Mouse (Mus musculus): Measurements from ENCODE around the gene Fbxl18. TPM values are rescaled to one million over a fixed set of nuclear protein-coding genes. Genes with fewer than 3 reads are reported as not detected.

Fbxl18 gene
- total RNA-seq, 2 experiments from 2014 or later = 1.4 to 8.3 TPM

DNA sequence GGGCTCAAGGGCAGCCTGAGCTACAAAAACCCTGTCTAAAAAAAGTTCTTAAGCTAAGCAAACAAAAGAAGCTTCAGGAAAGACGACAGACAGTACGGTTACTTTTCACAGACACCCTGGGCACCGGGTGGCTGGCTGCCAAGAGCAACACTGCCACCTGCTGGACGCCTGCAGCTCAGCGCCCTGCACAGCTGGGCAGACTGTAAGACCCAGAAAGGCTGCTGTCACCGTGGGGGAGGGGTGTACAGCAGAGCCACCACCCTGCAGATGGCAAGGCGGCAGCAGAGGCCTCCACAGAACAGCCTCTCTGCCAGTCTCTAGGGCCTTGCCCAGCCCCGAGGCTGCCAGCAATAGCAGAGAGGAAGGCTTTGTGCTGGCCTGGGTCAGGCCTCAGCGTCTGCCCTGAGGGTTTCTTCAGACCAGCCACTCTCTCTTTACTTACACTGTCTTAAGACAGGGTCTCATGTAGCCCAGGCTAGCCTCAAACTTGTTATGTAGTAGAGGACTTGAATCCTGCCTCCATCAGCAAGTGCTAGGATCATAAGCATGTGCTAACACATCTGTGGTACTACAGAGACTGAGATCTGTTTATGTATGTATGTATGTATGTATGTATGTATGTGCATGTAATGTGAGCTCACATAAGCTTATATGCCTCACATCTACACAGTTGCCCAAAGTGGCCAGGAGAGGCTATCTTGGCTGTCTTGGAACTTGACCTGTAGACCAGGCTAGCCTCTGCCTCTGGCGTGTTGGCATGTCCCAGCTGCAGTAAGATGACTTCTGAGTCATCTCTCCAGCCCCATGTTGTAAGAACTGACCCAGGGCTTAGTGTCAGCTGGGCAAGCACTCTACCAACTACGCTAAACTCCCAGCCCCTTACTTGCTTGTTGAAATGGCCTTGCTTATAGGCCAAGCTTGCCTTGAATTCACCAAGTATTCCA, 17.6 kb downstream of the Fbxl18 start:
- peak; percentile 70 for ATAC-seq (replicated peaks; ENCODE audit: low FRiP score, poor library complexity, severe bottlenecking)

DNA sequence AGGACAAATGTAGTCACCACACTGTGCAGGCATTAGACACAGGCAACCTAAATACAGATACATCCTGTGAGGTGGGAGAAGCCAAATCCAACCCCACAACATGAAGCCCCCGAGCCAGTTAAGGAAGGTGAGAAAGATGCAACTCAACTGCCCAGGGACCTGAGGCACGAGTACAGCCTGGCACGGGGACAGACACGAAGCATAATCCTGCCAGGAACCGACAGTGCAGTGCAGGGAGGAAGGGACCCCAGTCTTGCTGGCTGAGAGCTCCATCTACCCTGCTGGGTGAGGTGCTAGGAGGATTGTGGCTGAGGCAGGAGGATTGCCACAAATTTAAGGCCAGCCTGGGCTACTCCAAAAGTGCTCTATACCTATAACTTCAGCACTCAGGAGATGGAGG, 18.3 kb downstream of the Fbxl18 start:
- peak; percentile 5; the same call in 1 of the 2 replicates for ATAC-seq (replicated peaks; ENCODE audit: low FRiP score, poor library complexity, severe bottlenecking)

DNA sequence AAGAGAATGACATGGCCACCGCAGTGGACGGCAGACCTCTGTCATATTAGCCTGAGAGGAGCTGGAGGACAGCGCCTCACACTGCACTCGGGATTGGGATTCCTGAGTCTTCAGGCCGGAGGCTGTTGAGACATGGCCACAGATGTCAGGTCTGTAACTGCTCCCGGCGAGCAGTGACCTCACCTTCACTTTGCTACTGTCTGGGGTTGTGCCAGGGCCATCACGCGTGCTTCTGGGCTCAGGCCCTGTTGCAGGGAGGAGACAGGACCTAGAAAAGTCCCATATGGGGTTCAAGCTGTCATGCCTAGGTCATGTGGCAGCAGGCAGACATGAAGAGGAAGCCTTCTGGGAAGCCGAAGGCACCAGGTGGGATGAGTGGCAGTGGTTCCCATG, 19.7 kb downstream of the Fbxl18 start:
- no peak for ATAC-seq (replicated peaks; ENCODE audit: low FRiP score, poor library complexity, severe bottlenecking)

DNA sequence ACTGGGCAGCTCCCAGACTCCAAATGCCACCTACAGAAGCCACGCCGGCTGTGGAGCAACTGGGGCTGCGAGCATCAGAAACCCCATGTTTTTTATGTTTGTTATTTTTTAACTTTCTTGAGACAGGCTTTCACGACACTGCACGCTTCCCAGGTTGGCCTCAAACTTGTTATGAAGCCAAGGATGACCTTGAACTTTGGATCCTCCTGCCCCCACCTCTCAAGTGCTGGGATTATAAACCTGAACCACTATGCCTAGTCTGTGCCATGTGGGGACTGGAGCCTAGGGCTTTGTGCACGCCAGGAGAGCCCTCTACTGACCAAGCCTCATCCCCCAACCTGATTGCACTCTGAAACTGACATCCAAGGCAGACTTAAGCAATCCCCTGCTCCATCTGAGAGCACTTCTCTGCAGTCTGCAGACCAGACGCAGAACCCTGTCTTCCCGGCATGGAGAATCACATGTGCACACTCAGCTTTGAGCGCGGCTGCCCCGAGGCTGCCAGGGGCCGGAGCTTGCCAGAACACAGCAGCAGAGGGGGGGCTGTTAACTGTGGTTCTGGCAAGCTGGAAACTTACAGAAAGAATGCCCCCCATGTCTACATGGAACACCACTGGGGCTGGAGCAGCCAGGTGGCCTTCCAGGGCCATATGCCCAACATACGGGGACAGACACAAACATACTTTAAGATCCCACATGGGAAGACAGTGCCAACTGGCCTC, 20.3 kb downstream of the Fbxl18 start:
- ATAC-seq (replicated peaks; ENCODE audit: low FRiP score, poor library complexity, severe bottlenecking) = no peak

DNA sequence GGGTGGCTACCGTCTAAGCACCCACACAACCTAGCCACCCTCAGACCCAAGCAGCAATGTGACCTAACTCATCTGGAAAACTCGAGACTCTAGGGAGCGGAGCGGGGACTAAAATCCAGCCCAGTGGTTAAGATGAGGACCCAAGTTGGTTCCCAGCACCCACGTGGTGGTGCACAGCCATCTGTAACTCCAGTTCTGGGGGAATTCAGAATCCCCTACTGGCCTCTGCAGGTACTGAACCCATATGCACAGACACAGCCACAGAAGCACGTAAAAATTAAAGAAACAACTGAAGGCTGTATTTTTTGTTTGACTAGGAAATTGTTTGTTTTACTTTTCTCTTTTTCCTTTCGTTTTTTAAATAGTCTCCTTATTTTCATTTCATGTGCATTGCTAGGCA, 21.5 kb downstream of the Fbxl18 start:
- no peak for ATAC-seq (replicated peaks; ENCODE audit: low FRiP score, poor library complexity, severe bottlenecking)

DNA sequence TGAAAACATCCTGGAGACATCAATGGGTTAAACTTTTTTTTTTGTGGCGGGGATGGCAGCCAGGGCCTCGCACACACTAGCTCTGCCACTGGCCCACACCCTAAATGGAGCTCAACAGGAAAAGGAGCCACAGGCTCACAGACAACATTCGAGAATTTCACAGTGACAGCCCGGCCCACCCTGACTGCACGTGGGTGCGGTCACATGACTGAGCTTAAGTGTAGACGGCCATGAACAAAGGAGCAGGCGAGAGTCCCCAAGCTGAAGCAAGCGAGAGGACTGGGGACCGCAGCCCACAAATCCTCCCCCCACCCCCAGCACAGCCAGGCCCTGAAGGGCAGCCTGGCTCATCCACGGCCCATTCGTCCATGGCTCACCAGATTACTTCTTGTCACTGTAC, 23.5 kb downstream of the Fbxl18 start:
- ATAC-seq (replicated peaks; ENCODE audit: low FRiP score, poor library complexity, severe bottlenecking) = no peak

DNA sequence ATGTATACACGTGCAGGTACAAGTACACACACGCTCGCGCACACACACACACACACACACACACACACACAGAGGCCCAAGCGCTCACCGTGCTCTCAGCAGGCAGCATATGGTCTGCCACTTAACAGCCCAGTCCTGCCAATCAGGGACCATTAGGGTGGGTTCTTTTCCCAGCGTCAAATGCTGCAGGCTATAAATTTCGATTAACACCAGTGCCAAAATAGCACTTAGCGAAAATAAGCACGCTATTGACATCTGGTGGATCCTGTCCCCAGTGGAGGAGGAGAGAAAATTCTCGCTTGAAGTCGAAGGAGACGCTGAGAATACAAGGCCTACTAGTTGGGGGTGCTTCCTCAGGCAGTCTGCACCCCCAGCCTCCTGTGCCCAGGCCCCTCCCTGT, 25.8 kb downstream of the Fbxl18 start:
- ATAC-seq (replicated peaks; ENCODE audit: low FRiP score, poor library complexity, severe bottlenecking) = no peak

DNA sequence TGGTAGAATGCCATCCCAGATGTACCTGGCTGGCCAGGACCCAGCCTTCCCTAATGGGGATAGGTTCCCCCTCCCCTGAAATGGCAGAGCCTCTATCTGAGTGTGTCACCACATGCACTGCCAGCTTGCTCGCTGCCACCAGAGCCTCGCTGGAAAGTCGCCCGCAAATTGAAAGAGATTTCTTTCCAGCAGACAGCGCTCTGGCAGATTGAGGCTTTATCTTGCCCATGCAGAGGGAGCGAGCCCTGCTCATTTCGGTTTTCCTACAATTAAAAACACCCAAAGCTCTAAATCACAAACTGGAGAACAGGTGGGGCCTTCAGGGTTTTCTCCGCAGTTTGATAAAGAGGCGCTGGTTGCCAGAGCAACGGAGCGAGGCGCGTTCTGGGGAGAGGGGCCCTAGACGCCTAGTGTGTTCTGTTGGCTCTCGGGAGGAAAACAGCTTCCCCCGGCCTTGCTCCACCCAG, 37.4 kb downstream of the Fbxl18 start:
- ATAC-seq (replicated peaks; ENCODE audit: low FRiP score, poor library complexity, severe bottlenecking) = no peak

DNA sequence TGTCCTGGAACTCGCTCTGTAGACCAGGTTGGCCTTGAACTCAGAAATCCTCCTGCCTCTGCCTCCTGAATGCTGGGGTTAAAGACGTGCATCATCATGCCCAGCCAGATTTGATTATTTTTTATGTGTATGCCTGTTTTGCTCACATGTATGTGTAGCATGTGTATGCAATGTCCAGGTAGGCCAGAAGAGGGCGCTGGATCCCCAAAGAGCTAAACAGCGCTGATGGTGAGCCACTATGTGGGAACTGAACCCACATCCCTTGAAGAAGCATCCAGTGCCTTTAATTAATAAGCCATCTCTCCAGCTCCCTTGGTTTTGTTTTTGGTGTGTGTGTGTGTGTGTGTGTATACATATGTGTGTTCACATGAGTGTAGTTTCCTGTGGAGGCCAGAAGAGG, 38.8 kb downstream of the Fbxl18 start:
- no peak for ATAC-seq (replicated peaks; ENCODE audit: low FRiP score, poor library complexity, severe bottlenecking)

DNA sequence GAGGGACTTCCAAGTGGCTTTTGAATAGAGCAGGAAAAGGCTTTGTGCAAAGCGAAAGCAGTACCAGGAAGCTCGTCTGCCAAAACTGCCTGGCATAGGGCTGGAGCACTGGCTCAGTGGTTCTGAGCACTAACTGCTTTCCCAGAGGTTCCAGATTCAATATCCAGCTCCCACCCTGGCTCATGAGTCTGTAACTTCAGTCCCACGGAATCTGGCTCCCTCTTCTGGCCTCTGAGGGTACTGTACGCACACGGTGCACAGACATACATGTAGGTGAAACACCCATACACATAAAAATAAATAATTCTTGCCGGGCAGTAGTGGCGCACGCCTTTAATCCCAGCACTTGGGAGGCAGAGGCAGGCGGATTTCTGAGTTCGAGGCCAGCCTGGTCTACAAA, 40.3 kb downstream of the Fbxl18 start:
- no peak for ATAC-seq (replicated peaks; ENCODE audit: low FRiP score, poor library complexity, severe bottlenecking)

DNA sequence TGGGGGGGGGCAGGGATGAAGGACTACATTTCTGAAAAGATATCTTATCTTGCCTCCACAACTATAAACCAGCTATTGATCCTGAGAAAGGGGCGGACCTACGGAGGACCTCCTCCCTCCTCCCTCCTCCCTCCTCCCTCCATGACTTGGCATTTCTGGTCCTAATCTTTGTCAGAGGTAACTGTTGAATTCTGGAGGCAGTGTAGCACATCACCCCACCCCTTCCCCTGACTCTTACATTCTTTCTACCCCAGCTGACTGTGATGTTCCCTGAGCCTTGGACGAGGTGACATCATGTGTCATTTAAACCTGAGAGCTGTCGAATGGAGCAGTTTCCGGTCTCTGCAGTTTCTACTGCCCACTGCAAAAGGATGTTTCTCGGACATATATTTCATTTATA, 41.6 kb downstream of the Fbxl18 start:
- ATAC-seq (replicated peaks; ENCODE audit: low FRiP score, poor library complexity, severe bottlenecking) = no peak

DNA sequence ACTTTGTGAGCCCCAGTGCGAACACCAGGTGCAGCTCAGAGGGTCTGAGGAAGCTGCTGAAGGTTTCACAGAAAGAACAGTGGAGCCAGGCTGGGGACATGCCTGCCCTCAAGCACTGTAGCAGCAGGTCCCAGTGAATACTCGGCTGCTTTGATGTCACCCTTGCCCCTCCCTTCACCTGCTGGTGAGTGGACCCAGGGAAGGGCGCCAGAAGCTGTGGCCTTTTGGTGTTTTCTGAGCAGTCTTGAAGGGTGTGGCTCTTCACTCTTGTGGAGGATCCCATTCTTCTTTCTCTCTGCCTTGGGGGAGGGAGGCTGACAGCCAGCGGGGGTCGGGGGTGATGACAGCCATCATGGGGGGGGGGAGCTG, 43.6 kb downstream of the Fbxl18 start:
- no peak for ATAC-seq (replicated peaks; ENCODE audit: low FRiP score, poor library complexity, severe bottlenecking)

DNA sequence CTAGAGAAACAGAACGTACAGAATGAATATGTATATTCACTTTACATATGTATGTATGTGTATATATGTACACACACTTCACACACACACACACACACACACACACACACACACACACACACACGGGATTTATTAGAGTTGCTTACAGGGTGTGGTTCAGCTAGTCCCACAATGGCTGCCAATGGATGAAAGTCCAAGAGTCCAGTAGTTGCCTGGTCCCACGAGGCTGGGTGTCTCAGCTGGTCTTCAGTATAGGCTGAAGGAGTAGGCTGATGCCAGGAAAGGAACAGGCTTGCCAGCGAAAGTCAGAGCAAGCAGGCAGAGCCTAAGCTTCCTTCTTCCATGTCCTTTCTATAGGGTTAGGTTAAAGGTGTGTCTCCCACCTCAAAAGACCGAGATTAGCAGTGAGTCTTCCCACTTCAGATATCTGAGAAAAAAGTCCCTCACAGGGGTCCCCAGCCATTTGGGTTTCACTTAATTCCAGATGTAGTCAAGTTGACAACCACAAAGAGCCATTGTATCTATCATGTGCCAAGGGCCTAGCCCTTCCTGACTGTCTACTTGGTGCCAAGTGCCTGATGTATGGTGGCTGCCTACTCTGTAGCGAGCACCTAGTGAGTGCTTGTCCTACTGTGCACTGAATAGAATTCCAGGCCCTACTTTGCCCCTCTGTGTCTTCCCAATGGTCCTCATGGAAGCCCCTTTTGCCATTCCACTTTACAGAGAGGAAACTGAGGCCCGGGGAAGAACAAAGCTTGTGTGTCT, 44.1 kb downstream of the Fbxl18 start:
- ATAC-seq (replicated peaks; ENCODE audit: low FRiP score, poor library complexity, severe bottlenecking) = no peak

DNA sequence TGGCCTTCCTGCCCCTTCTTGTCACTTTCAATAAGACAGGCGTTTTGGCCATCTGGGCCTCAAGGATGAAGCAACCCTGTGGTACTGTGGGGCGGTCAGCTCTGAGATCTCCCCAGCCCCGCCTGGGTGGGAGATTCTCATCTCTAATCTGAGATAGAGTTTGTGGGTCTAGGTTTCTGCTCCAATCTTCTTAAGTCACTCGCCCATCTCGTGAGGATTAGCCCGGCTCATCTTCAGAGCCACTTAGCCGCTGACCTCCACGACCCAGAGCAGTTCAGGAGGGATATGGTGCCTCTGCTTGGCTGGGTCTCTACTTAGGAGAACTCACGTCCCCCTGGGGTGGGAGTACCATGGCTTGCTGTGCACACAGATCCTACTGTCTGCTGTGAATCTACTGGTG, 44.7 kb downstream of the Fbxl18 start:
- ATAC-seq (replicated peaks; ENCODE audit: low FRiP score, poor library complexity, severe bottlenecking) = no peak

DNA sequence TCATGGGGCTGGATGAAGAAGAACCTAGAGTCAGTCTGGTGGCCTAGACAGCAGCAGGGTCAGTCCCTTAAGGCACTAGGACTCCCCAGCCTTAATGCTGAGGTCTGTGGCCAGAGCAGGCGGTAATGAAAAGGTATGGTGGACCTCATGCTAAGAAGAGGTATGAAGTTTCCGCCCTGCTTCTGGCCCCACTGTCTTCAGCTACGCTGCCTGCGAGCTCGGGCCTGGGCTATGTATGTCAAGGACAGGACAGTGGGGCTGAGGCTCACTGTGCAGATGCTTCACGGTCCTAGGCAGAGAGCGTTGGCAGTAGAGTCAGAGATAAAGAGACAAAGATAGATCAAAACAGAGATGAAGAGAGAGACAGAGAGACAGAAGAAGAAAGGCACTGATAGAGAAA, 46.3 kb downstream of the Fbxl18 start:
- ATAC-seq (replicated peaks; ENCODE audit: low FRiP score, poor library complexity, severe bottlenecking) = no peak

DNA sequence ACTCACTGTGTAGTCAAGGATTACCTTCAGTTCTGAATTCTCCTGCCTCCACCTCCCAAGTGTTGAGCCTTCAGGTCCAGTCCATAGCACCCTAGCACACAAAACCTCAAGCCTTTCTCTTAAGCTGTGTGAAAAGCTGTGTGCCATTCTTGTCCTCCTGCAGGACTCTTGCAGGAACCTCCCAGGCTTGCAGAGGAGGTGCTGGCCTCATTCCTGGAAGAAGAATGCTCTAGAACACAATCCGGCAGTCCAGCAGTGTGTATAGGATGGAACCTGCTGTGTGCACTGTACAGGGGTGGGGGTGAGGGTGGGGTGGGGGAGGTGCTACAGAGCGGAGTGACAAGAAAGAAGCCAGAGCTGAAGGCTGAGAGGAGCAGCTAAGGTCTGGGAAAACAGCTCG, 47.1 kb downstream of the Fbxl18 start:
- ATAC-seq (replicated peaks; ENCODE audit: low FRiP score, poor library complexity, severe bottlenecking) = no peak

DNA sequence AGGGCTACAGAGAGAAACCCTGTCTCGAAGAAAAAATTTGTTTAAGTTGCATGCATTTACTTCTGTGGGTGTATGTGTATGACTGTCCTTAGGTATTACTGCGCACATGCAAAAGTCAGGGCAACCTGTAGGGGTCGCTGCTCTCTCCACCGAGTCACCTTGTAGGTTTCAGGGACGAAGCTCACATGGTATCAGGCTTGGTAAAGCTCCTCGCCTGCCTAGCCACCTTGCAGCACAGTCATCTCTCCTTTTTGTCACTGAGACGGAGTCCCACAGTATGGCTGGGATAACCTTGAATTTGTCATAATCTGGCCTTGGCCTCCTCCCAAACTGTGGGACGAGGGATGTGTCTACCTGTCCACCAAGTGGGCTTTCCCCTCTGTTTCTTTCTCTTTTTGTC, 50.8 kb downstream of the Fbxl18 start:
- peak; percentile 47; the same call in 1 of the 2 replicates for ATAC-seq (replicated peaks; ENCODE audit: low FRiP score, poor library complexity, severe bottlenecking)

DNA sequence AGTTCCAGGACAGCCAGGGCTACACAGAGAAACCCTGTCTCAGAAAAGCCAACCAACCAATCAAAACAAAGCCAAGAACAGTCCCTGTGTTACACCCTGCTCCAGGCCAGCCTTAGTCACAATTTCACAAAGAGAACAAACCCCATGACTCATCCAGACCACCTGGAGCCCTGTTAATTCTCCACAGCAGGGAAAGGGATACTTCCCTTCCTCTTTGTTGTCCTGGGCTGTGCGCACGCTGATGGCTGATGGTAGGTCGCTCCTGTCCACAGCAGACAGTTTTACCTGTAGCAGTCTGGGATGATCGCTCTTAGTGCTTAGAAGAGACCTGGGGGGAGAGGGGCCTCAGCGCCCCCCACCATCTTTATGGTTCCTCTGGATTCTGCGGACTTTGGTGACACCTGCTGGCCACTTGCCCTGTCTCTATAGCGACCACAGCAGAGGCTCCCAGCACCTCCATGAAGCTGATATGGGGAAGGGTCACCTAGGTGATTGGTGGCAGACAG, 53.0 kb downstream of the Fbxl18 start:
- no peak for ATAC-seq (replicated peaks; ENCODE audit: low FRiP score, poor library complexity, severe bottlenecking)

DNA sequence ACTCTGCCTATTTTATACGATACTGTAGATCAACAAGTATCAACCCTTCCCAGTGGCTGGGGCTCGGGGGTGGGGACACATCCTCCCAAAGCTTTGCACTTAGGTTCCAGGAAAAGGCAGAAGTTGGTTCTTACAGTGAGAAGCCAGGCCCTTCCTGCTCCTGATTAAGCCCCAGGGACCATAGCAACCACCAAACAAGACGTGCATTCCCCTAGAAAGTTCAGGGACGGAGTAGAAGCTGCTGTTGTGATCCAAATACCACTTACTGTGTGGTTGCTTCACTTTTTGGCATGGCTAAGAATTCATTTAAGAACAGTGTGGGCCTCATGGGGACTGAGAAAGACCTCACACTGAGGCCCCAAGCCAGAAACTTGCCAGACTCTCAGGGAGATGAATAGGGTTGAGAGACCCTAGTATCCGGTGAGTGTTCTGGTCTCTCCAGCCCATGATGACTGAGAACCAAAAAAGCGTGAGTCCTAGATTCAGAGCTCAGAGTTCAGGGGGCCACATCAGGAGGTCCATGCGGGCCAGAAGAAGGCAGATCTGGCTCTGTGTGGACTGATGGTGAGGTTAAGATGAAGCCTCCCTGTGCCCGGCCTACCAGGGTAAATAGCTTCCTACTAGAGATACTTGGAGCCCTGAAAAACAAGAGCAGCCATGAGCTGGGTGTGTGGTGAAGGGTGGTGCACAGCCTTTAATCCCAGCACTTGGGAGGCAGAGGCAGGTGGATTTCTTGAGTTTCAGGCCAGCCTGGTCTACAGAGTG, 53.7 kb downstream of the Fbxl18 start:
- ATAC-seq (replicated peaks; ENCODE audit: low FRiP score, poor library complexity, severe bottlenecking) = no peak
